Mouse (Mus musculus) left cerebral cortex, adult 18-20 months (tissue): ENCODE results near the gene Zfp759. TPM values are rescaled to one million over a fixed set of nuclear protein-coding genes. Genes with fewer than 3 reads are reported as not detected.
"Not testable (repeated sequence)": the region's sequence is repeated elsewhere in the genome, so short reads cannot be mapped to it uniquely, and the experiment has no call there.

ENCODE experiments used
- DNase-seq, 2 experiments: peaks; one replicate each; pipeline ENCODE4 v3.0.0; 2021 to 2022; ENCODE audit warnings: low spot score in 2 of 2, mixed read lengths in 1 of 2
- long read RNA-seq, 2 experiments: library from polyadenylated mRNA; stranded (forward); transcript quantifications; one replicate each; pipeline ENCODE4 v2.0.0; 2021
- total RNA-seq, 2 experiments: library from RNA; stranded (reverse); gene quantifications; 2 replicates each; pipeline ENCODE4 v1.2.3; 2021

Zfp759 gene
- total RNA-seq, result 10 to 100 TPM in 1 of 2 experiments, 1 to 10 TPM in 1; 9.5 to 10.1 TPM
- long read RNA-seq, experiment 1, partial matches to known transcripts, result 0 of 6 reads
- long read RNA-seq, experiment 1, other reads (novel, unspliced or antisense), result 4 of 6 reads
- long read RNA-seq, experiment 2, partial matches to known transcripts, result 0 of 1 reads
- long read RNA-seq, experiment 2, other reads (novel, unspliced or antisense), result 0 of 1 reads

DNA sequence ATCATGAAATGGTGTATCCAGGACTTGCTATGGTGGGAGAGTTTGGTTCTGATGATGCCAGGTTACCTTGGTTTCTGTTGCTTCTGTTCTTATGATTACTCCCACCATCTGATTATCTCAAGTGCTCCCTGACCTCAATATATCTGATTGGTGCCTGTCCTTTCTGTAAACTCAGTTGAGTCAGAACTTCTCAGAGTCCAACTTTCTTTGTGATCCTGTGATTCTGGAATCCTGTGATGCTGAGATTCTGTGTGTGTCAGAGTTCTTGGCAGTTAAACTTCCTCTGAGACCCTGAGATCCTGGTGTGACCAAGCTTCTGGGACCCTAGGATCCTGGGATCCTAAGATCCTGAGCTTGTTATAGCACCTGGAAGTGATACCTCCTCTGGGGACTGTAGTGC, at the start of gene Zfp759:
TSS of gene Zfp759 (plus strand) at position 301 of the 400 bp plus-strand sequence.
- DNase-seq, result not testable (repeated sequence)

- no peak for DNase-seq
Measured at GRCm38 (mm10) chr13:67072786-67073185, 48.7 kb upstream of the Zfp759 start.

DNA sequence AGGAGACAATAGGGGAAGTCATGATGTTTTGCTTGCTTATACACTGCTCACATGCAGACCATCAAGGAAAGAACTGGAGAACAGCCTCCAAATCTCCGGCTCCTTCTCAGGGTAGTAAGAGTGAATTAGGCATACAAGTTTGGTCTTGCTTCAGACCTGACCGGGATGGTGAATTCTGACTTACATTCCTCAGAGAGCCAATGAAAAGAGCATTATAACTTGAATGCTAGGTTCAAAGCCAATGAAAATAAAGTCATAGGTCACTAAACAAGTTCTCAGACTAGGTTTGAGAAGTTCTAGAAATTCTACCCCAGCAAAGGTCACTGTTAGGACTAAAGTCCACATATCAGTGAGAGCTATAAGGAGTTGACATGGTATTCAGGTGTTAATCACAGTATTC, 44.2 kb upstream of the Zfp759 start:
- no peak for DNase-seq

- DNase-seq, result peak; percentile 46 to 70
Measured at GRCm38 (mm10) chr13:67081142-67081713, 40.2 kb upstream of the Zfp759 start.

GRCm38 (mm10) chr13:67081946-67082345, 39.5 kb upstream of the Zfp759 start:
- no peak for DNase-seq

- DNase-seq, result no peak
Measured at GRCm38 (mm10) chr13:67090154-67090553, 31.3 kb upstream of the Zfp759 start.

GRCm38 (mm10) chr13:67097876-67098275, 23.6 kb upstream of the Zfp759 start, which contains the start of gene Zfp708:
Gene Zfp708, minus strand, starts transcription at chr13:67097976.
- DNase-seq, result no peak

- no peak for DNase-seq
Measured at GRCm38 (mm10) chr13:67107681-67108080, 13.8 kb upstream of the Zfp759 start.

DNA sequence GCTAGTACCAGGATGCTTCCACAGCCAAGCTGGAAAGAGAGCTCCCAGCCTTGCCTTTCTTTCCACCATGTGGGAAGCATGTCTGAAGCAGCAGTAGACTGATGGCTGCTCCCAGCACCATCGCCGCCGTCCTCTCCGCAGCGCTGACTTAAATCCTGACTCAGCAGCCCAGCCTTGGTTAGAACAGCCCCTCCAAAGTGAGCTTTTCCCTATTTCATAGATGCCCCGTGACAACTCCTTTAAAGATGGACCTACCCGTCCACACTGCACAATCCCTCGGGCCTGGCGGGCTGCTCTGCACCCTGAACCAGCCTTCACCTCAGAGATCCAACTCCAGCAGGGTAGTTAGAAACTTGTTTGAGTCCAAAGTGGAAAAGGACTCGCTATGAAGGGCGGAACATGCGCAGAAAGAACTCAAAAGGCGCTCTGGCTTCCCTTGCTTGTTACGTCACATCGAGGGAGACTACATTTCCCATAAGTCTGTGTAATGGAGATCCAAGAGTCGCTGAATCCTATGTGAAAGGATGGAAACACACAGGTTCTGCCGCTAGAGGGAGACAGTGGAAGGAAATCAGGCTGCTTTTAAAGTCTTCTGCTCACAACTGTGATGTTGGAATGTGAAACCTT, 13.2 kb upstream of the Zfp759 start, which contains the start of gene Gm28557:
TSS of gene Gm28557 (minus strand) at position 411 of the 627 bp plus-strand sequence.
- peak; percentile 92 to 95 for DNase-seq

GRCm38 (mm10) chr13:67108821-67109206, 12.6 kb upstream of the Zfp759 start:
- DNase-seq, result peak in 1 of 2 experiments; percentile 55

- peak; percentile 16 to 43 for DNase-seq
Measured at GRCm38 (mm10) chr13:67112096-67112495, 9.4 kb upstream of the Zfp759 start.

DNA sequence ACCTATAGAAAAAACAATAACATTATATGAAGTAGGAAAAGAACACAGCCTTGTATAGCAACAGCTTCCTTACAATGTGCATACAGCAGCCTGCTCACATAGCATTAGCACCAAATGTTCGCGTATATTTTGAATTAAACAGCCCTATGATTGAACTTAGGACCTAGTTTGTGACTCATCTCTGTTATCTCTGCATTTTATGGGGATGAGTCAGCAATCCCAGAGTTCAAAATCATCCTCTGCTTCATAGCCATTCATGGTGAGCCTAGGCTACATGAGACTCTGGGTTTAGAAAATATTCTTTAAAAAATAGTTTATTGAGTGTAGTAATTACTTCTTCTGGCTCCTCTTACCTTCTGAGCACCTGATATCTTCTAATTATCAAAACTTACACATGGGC, 8.2 kb upstream of the Zfp759 start:
- DNase-seq, result no peak

GRCm38 (mm10) chr13:67116163-67116562, 5.3 kb upstream of the Zfp759 start, which contains the start of gene Rslcan18:
Gene Rslcan18, minus strand, starts transcription at chr13:67116263.
- not testable (repeated sequence) for DNase-seq

DNA sequence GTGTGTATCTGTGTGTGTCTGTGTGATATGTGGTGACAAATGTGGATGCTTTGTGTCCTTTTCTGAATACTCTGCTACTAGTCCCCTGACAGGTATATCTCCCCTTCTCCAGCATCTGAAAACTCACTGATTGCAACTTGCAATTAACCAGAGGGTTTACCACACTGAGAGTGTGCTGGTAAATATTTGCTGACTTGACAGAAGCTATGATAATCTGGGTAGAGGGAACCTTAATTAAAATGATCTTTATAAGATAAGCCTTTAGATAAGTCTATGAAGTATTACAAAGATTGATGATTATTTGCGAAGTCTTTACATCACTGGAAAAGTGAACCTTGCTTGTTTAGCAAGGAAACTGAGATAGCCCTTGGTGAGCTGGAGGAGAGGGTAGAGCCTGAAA, 3.0 kb downstream of the Zfp759 start:
- no peak for DNase-seq

- DNase-seq, result not testable (repeated sequence)
Measured at GRCm38 (mm10) chr13:67127507-67127906, 6.0 kb downstream of the Zfp759 start.

DNA sequence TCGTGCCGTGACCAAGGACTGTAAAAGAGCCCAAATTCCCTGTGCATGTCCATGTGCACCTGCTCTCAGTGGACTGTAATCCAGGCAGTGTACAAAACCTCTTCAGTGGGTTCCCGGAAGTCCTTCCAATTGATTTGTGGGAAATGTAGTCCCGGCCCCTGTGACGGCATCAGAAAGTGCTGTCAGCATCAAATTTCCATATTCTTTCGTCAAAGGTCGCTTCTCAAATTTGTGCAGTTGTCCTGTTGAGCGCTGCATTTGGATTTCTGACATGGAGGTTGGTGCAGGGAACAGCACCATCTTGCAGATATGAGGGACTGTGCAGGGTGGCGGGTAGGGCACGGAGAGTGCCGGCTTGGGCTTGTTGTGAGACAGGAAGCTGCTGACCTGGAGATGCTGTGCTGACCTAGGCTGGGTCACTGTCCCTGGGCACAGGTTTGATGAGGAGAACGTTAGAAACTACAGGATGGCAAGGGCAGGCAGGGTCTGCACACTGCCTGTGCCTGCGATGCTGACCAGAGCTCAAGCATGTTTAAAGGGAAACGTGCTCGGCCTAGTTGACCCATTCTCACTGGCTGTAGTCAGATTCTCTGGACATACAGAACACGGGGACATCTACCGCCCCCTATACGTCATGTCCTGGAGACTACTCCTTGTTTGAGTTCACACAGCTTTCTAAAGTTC, 6.7 kb downstream of the Zfp759 start:
- DNase-seq, result peak; percentile 89 to 91

GRCm38 (mm10) chr13:67166122-67166521, 44.7 kb downstream of the Zfp759 start:
- not testable (repeated sequence) for DNase-seq

DNA sequence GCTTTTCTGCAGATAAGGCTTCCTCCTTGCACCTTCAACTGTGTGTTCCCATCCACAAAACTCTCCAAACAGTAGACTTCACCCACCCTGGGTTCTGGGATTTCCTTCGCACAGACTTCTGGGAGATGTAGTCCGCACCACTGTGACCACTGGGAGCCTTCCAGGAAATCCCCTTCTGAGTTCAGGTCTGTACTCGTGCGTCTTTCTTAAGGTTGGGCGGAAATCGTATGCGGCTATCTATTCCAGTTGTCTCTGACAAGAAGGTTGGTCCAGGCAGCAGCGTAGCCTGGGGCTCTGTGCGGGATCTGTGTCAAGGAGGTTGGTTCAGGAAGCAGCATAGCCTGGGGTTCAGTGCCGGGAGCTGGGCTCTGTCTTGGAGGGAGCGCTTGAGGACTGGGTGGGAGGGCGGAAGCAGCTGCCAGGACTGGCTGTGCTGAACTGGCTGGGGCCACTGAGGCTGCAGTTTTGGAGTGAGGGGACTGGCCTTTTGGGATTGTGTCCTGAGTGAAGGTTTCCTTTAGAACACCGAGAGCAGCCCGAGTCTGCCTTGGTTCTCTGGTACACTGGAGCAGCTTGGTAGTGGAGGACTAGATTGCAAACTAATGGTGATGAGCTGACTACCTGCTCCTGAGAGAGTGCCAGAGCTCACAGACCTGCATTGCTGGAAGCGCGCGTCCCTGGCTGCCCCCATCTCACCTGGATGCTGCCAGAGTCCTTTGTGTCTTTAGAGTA, 51.7 kb downstream of the Zfp759 start, which contains the start of gene Rsl1:
TSS of gene Rsl1 (plus strand) at position 192 of the 732 bp plus-strand sequence.
- peak; percentile 71 to 78 for DNase-seq

DNA sequence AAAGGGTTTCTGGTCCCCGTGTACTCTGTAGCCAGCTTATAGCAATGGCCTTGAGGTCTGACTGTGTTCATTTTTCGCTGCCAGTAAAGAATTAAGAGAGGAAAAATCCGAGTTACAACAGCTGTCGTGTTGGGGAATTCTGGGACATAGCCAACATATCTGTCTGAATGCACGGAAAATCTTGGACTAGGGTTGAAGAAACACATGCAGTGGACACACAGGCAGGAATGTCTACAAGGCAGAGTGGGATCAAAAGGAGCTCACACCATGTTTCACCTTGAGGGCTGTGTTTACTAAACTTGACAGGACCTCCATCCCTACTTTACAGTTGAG, 52.2 kb downstream of the Zfp759 start:
- DNase-seq, result no peak
